Comparison of ENCODE assay signal across 12 mouse cellular contexts in genomic region chr13:33937587-33937986, GRCm38 (mm10). TPM values are rescaled to one million over a fixed set of nuclear protein-coding genes. Genes with fewer than 3 reads are reported as not detected.
DNase-seq lines count a peak whose midpoint lies in the region; ATAC-seq and TF ChIP-seq lines count a peak whose summit lies in the region.
"Not testable (repeated sequence)": the region's sequence is repeated elsewhere in the genome, so short reads cannot be mapped to it uniquely, and the experiment has no call there.
"Had no signal": no experiment of that assay in that cellular context is flagged by ENCODE, and none has a peak within 500 bp of the region (broad histone marks: within the 10 kb centered on the region; RNA-seq: fewer than 3 reads in every experiment).

No protein-coding gene starts in this region.

- not testable (repeated sequence) for H3ac ChIP-seq in myocyte (ENCODE audit: control insufficient read depth, insufficient read length)

- H3K79me2 ChIP-seq in MEL (ENCODE audit: control insufficient read depth, insufficient read depth, low read length, poor library complexity): not testable (repeated sequence)
- H3K79me2 ChIP-seq in myocyte (ENCODE audit: control insufficient read depth, insufficient read depth): peaks cover 22% of the 10 kb centered on the region

- peak overlapping the region; percentile 52; the same call in 1 of the 2 replicates for H3K27ac ChIP-seq in MEL (ENCODE audit: control insufficient read depth, low read depth, low read length)
- peak overlapping the region; percentile 26 for H3K27ac ChIP-seq in heart, embryonic 13.5 days (replicated peaks)
- not testable (repeated sequence) for H3K27ac ChIP-seq in heart, embryonic 15.5 days
- H3K27ac ChIP-seq in heart, embryonic 16.5 days (ENCODE audit: low read length): peak overlapping the region; percentile 56; the same call in 1 of the 2 replicates
- H3K27ac ChIP-seq in heart, postnatal 0 days (ENCODE audit: low read depth): 0 out of 2 replicates have a peak overlapping the region, but pooled peaks have one; percentile 48

- H3K4me1 ChIP-seq in MEL (ENCODE audit: control insufficient read depth in 1 of 2, insufficient read depth in 2 of 2, low read length in 2 of 2): not testable (repeated sequence)
- peaks cover 33% of the 10 kb centered on the region for H3K4me1 ChIP-seq in heart, embryonic 13.5 days
- peaks cover 17% of the 10 kb centered on the region for H3K4me1 ChIP-seq in heart, embryonic 15.5 days (replicated peaks)
- peaks cover 13% of the 10 kb centered on the region for H3K4me1 ChIP-seq in heart, embryonic 16.5 days (ENCODE audit: control insufficient read depth, insufficient read depth, low read length)
- H3K4me1 ChIP-seq in heart, postnatal 0 days (ENCODE audit: control insufficient read depth, insufficient read depth): peaks cover 18% of the 10 kb centered on the region

- peak in 1 of 2 experiments; percentile 38; a peak in 1 of 4 replicates for TF ChIP-seq EP300 in MEL (IDR thresholded peaks at IDR 0.05; ENCODE audit: low read depth in 1 of 2, low read length in 2 of 2)
- TF ChIP-seq EP300 in heart, postnatal 0 days (IDR thresholded peaks at IDR 0.05; ENCODE audit: low read depth): not testable (repeated sequence)

- ATAC-seq in heart, embryonic 13.5 days (ENCODE audit: extremely low read depth, insufficient number of reproducible peaks, low FRiP score, low TSS enrichment); heart, embryonic 15.5 days (replicated peaks; ENCODE audit: insufficient number of reproducible peaks, insufficient read depth, low FRiP score, low read depth); heart, embryonic 16.5 days (replicated peaks; ENCODE audit: extremely low read depth, insufficient read depth, low FRiP score); heart, postnatal 0 days (ENCODE audit: insufficient read depth, low read depth): not testable (repeated sequence)

- H3K4me3 ChIP-seq in MEL (ENCODE audit: control insufficient read depth in 1 of 2, insufficient read depth in 1 of 2, low read depth in 2 of 2, low read length in 2 of 2); heart, embryonic 13.5 days; heart, embryonic 15.5 days; heart, embryonic 16.5 days (ENCODE audit: low read length); heart, postnatal 0 days (ENCODE audit: low read depth, low read length); myocyte: not testable (repeated sequence)

- H3K9me3 ChIP-seq in MEL (replicated peaks; ENCODE audit: insufficient read depth, low read length); heart, embryonic 13.5 days; heart, embryonic 15.5 days (replicated peaks); heart, embryonic 16.5 days (replicated peaks; ENCODE audit: control insufficient read depth, low read length); heart, postnatal 0 days (replicated peaks; ENCODE audit: control insufficient read depth, low read length): not testable (repeated sequence)

- DNase-seq in MEL (ENCODE audit: low read depth, low spot score) (peak; percentile 68), MEL-GATA-1-ER (ENCODE audit: extremely low read depth, low read depth) (peak; percentile 46)
- not testable (repeated sequence) for DNase-seq in heart, postnatal 0 days (ENCODE audit: low spot score)

- H3K36me3 ChIP-seq in MEL (ENCODE audit: control insufficient read depth in 1 of 2, insufficient read depth in 2 of 2, low read length in 2 of 2): peaks cover 0 to 12% of the 10 kb centered on the region in 2 experiments; a peak in 2 of 4 replicates
- not testable (repeated sequence) for H3K36me3 ChIP-seq in heart, embryonic 13.5 days; heart, embryonic 15.5 days; heart, embryonic 16.5 days (ENCODE audit: control insufficient read depth, insufficient read depth); heart, postnatal 0 days (replicated peaks; ENCODE audit: control insufficient read depth, insufficient read depth, low read length); myocyte (ENCODE audit: control insufficient read depth, insufficient read depth)

- TF ChIP-seq RAD21 in MEL (IDR thresholded peaks at IDR 0.05; ENCODE audit: low read depth, low read length): not testable (repeated sequence)

- not testable (repeated sequence) for H3K9ac ChIP-seq in MEL (ENCODE audit: control insufficient read depth, low read depth, low read length, poor library complexity, severe bottlenecking); heart, embryonic 13.5 days; heart, embryonic 15.5 days; heart, embryonic 16.5 days (ENCODE audit: low read length); heart, postnatal 0 days (replicated peaks; ENCODE audit: low read depth, low read length)

- not testable (repeated sequence) for H3K4me2 ChIP-seq in heart, embryonic 13.5 days; heart, postnatal 0 days (ENCODE audit: low read depth, low read length)
- peak overlapping the region; percentile 7; the same call in 1 of the 2 replicates for H3K4me2 ChIP-seq in heart, embryonic 15.5 days
- H3K4me2 ChIP-seq in heart, embryonic 16.5 days (ENCODE audit: low read depth, low read length): peak overlapping the region; percentile 7; the same call in 1 of the 2 replicates
- H3K4me2 ChIP-seq in myocyte (ENCODE audit: low read depth): peak overlapping the region; percentile 91

- not testable (repeated sequence) for H3K27me3 ChIP-seq in MEL (ENCODE audit: control insufficient read depth in 1 of 2, insufficient read depth in 2 of 2, low read length in 2 of 2); heart, embryonic 13.5 days (replicated peaks); heart, embryonic 15.5 days; heart, embryonic 16.5 days (ENCODE audit: control insufficient read depth, insufficient read depth, low read length); heart, postnatal 0 days (ENCODE audit: control insufficient read depth, insufficient read depth, low read length); myocyte (ENCODE audit: control insufficient read depth, insufficient read depth, insufficient read length)

- TF ChIP-seq CTCF in MEL (IDR thresholded peaks at IDR 0.05 in 2 of 3, conservative IDR thresholded peaks at IDR 0.05 in 1 of 3; ENCODE audit: control insufficient read depth in 1 of 3, insufficient read depth in 1 of 3, low read depth in 2 of 3, low read length in 3 of 3, poor library complexity in 1 of 3, severe bottlenecking in 1 of 3); heart, postnatal 0 days (IDR thresholded peaks at IDR 0.05; ENCODE audit: low read depth): not testable (repeated sequence)

- TF ChIP-seq POLR2A in MEL (IDR thresholded peaks at IDR 0.05; ENCODE audit: control insufficient read depth in 1 of 2, insufficient read depth in 1 of 2, low read depth in 1 of 2, low read length in 2 of 2, poor library complexity in 1 of 2); myocyte (IDR thresholded peaks at IDR 0.05; ENCODE audit: insufficient read length, low read depth): not testable (repeated sequence)

TF ChIP-seq in MEL, 35 proteins besides CTCF, POLR2A, EP300 and RAD21 (continues in another document):
- TF ChIP-seq MXI1 (IDR thresholded peaks at IDR 0.05; ENCODE audit: low read depth, low read length) (0 out of 2 replicates have a peak, but pooled peaks have one; percentile 25), ETS1 (IDR thresholded peaks at IDR 0.05; ENCODE audit: low read depth, low read length) (peak; percentile 83), RCOR1 (IDR thresholded peaks at IDR 0.05; ENCODE audit: low read depth, low read length) (peak; percentile 33; the same call in 1 of the 2 replicates), SIN3A (IDR thresholded peaks at IDR 0.05; ENCODE audit: low read length) (peak; percentile 60; the same call in 1 of the 2 replicates), GATA1 (IDR thresholded peaks at IDR 0.05; ENCODE audit: low read depth, low read length) (peak; percentile 85)

RNA-seq across cellular contexts. Expression of gene Nqo2, which starts 26.9 kb away (rescaled TPM):
- total RNA-seq in MEL (2012; rRNA removed): 3.0 and 3.7 TPM in 2 replicates
- polyA plus RNA-seq in MEL (2012; ENCODE audit: insufficient read depth in 1 of 2, insufficient read length in 2 of 2, low read depth in 1 of 2, low replicate concordance in 2 of 2, missing spikeins in 1 of 2) (1 to 10 TPM in 1 of 2 experiments, not detected in 1; 7.6 TPM), myocyte (2012; fragmentation: generic; extraction: Trizol) (25.1 TPM)
- polyA plus RNA-seq in heart, embryonic 13.5 days (2015; fragmentation: Nextera tagmentation; extraction: Ambion mirVana): 23.7 and 29.7 TPM in 2 replicates
- polyA plus RNA-seq in heart, embryonic 15.5 days (2015; fragmentation: Nextera tagmentation; extraction: Ambion mirVana): 28.5 and 28.7 TPM in 2 replicates
- 27.6 and 28.9 TPM in 2 replicates for polyA plus RNA-seq in heart, embryonic 16.5 days (2015; fragmentation: Nextera tagmentation; extraction: Ambion mirVana)
- 20.8 and 28.3 TPM in 2 replicates for total RNA-seq in heart, postnatal 0 days (2014; rRNA removed; ENCODE audit: low replicate concordance)
- polyA plus RNA-seq in heart, postnatal 0 days (2015; fragmentation: Nextera tagmentation; extraction: Ambion mirVana): 26.9 and 27.0 TPM in 2 replicates

RNA-seq across cellular contexts. Expression of gene Serpinb6c, which starts 32.1 kb away (rescaled TPM):
- total RNA-seq in MEL (2012; rRNA removed): not detected in 2 replicates
- polyA plus RNA-seq in MEL (2012; ENCODE audit: insufficient read depth in 1 of 2, insufficient read length in 2 of 2, low read depth in 1 of 2, low replicate concordance in 2 of 2, missing spikeins in 1 of 2) (not detected), myocyte (2012; fragmentation: generic; extraction: Trizol) (1.4 TPM)
- not detected in 2 replicates for polyA plus RNA-seq in heart, embryonic 13.5 days (2015; fragmentation: Nextera tagmentation; extraction: Ambion mirVana)
- not detected in 2 replicates for polyA plus RNA-seq in heart, embryonic 15.5 days (2015; fragmentation: Nextera tagmentation; extraction: Ambion mirVana)
- polyA plus RNA-seq in heart, embryonic 16.5 days (2015; fragmentation: Nextera tagmentation; extraction: Ambion mirVana): 0.15 and 0.33 TPM in 2 replicates
- total RNA-seq in heart, postnatal 0 days (2014; rRNA removed; ENCODE audit: low replicate concordance): not detected in 2 replicates
- polyA plus RNA-seq in heart, postnatal 0 days (2015; fragmentation: Nextera tagmentation; extraction: Ambion mirVana): not detected in 2 replicates
- total RNA-seq: adrenal gland, postnatal 25 days; CH12.LX; G1E had no signal
- polyA plus RNA-seq: activated CD4-positive, CD25-positive, alpha-beta regulatory T cell, adult 4 months; adrenal gland, adult 2 months; G1E had no signal
